Mouse (Mus musculus) lung, postnatal 0 days (tissue): ENCODE results near the gene Ptpra.

ENCODE experiments used
- CTCF ChIP-seq: IDR thresholded peaks from 2 replicates; pipeline ENCODE4 v1.5.1; 2016; ENCODE audit warnings: antibody characterized with exemption, mild to moderate bottlenecking
- EP300 ChIP-seq: IDR thresholded peaks from 2 replicates; pipeline ENCODE4 v1.6.1; 2016; ENCODE audit warnings: antibody characterized with exemption, mild to moderate bottlenecking, control low read depth

DNA sequence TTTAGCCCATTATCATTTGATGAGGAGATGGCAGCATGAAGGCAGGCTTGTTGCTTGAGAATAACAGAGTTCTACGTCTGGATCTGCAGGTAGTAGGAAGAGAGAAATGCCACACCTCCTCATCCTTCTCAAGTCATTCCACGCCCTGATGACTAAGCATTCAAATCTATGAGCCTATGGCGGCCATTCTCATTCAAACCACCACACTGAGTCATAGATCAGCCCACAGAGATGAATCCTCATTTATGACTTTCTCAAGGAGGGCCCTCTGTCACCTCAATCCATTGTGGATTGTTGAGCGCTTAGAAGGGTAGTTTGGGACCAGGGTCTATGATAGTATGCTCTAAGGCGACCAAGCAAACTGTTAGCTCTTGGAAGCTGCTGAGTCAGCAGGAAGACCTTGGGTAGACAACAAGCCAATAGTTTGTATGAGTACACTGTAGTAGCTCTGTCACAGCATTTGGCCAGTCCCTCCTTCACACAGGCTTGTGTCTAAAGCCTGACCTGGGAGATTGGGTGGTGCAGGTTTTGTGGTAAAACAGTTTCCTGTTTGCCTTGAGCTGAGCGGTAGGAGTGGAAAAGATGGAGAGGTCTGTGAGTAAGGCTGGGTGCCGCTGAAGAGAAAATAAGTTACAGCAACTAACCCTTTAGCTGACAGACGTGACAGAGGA, 88.9 kb downstream of the Ptpra start:
- TF ChIP-seq CTCF (no peak), EP300 (no peak)
